Mouse (Mus musculus): Measurements from ENCODE around the gene Atp8b4.

The Atp8b4 gene

GRCm38 (mm10) chr2:126284071-126284470 is 216.4 kb downstream of the Atp8b4 start:
- DNase-seq: no peak

- no peak for DNase-seq
These were observed 217.4 kb downstream of the Atp8b4 start for GRCm38 (mm10) chr2:126283086-126283485.

- DNase-seq: no peak
These were observed 225.0 kb downstream of the Atp8b4 start for GRCm38 (mm10) chr2:126275511-126275910.

DNA sequence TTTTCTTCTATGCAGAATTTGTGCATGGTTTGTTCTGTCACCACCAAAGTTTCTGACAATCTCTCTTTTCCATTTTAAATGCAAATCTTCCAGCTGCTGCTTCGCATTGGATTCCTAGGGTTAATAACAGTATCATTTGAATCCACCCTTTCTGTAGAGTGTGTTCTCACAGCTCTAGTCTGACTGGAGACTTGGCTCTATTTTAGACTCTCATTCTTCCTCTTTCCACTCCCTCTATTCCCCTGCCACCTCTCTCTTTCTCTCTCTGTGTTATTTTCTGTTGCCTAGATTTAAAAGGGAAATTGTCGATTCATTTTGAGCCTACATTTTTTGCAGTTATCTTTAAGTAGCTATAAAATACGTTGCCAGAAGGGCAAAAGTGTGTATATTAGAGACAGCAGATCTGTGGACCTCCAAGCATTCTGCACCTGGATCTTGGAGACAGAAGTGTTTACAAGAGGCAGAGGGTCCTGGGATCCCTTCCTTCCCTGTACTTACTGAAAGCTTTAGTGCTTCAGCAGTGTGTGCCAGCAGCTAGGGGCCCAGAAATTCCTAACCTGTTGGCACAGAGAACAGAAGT is 225.6 kb downstream of the Atp8b4 start:
- no peak for DNase-seq

GRCm38 (mm10) chr2:126274311-126274710 is 226.2 kb downstream of the Atp8b4 start:
- no peak for DNase-seq
